Mouse (Mus musculus): ENCODE measurements around the gene Cnp. TPM values are rescaled to one million over a fixed set of nuclear protein-coding genes. Genes with fewer than 3 reads are reported as not detected.
A peak's percentile ranks its signal among the peaks of the same experiment; 100 is the strongest.
"Not testable (repeated sequence)": the region's sequence is repeated elsewhere in the genome, so short reads cannot be mapped to it uniquely, and the experiment has no call there.

The Cnp gene
- polyA plus RNA-seq, 1 experiment from 2014 or later: 18.1 TPM

- Histone ChIP-seq H3K27ac (replicated peaks) (peak overlapping the region; percentile 85), H3K9ac (peak overlapping the region; percentile 67), H3K4me3 (no peak overlapping the region), H3K36me3 (peaks cover 24% of the 10 kb centered on the region), H3K4me2 (peak overlapping the region; percentile 46), H3K4me1 (peaks cover 61% of the 10 kb centered on the region), H3K9me3 (no peaks in the 10 kb centered on the region), H3K27me3 (replicated peaks) (no peaks in the 10 kb centered on the region)
- ATAC-seq (ENCODE audit: extremely low read depth, insufficient number of reproducible peaks, low FRiP score, low TSS enrichment): no peak
- 63% methylated on average over 5 of the region's 5 CpGs for WGBS
These were observed 34.8 kb downstream of the Cnp start for GRCm38 (mm10) chr11:100609355-100609996.

DNA sequence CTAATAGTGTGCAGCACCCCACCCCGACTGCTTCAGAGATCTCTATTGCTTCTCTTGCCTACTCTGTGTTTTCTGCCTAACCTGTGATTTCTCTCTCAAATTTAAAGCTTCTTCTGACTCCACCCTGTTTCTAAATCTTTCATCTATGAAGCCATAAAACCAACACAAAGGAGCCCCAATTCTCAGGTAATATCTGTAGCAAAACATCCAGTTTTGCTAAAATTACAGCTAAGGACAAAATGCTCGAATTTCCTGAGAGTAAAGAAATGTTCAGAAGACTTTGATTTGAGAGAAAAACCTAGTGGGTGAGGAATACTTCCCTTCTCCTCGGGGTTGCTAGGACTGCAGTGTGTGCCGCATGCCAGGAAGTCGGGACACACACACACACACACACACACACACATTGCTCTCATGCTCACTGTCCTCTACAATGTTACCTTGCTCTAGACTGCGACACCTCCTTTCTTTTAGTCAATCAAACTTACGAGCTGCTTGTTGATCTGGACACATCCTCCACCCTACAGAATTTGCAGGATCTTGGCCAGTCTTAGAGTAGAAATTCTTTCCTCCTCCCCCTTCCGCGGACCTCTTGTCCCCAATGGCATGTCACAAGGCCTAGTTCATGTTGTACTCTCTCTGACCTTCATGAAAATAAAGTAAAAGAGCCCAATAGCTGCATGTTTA lies 35.4 kb downstream of the Cnp start:
- ATAC-seq (ENCODE audit: extremely low read depth, insufficient number of reproducible peaks, low FRiP score, low TSS enrichment): no peak
- H3K4me3 ChIP-seq: no peak overlapping the region
- H3K9ac ChIP-seq: peak overlapping the region; percentile 67
- H3K4me2 ChIP-seq: peak overlapping the region; percentile 46
- H3K27me3 ChIP-seq (replicated peaks): no peaks in the 10 kb centered on the region
- WGBS: 51% methylated on average over 9 of the region's 9 CpGs
- no peaks in the 10 kb centered on the region for H3K9me3 ChIP-seq
- peaks cover 57% of the 10 kb centered on the region for H3K4me1 ChIP-seq
- peaks cover 24% of the 10 kb centered on the region for H3K36me3 ChIP-seq
- peak overlapping the region; percentile 85 for H3K27ac ChIP-seq (replicated peaks)

DNA sequence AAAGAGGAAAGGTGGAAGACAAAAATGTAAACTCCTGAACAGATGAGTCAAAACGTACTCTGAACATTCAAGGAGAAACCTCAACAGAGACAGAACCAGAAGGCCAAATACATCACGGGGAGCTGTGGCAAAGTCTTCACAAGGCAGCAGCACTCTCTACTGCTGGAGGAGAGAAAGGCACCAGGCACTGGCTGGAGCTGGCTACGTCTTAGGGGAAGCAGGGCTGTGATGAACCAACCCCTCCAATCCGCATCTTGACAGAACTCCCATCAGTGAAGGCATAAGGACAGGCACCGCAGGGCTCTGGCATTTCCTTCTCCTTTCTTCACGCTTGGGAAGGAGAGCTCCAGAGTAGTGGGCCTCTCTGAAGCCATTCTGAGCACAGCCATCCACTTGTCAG lies 36.9 kb downstream of the Cnp start:
- Histone ChIP-seq H3K4me2 (no peak overlapping the region), H3K4me3 (no peak overlapping the region), H3K27me3 (replicated peaks) (no peaks in the 10 kb centered on the region), H3K4me1 (peaks cover 60% of the 10 kb centered on the region), H3K9me3 (no peaks in the 10 kb centered on the region), H3K9ac (no peak overlapping the region), H3K27ac (replicated peaks) (no peak overlapping the region), H3K36me3 (peaks cover 32% of the 10 kb centered on the region)
- WGBS: 85% methylated on average over 6 of the region's 6 CpGs
- ATAC-seq (ENCODE audit: extremely low read depth, insufficient number of reproducible peaks, low FRiP score, low TSS enrichment): no peak

- Histone ChIP-seq H3K4me2 (no peak overlapping the region), H3K27me3 (replicated peaks) (no peaks in the 10 kb centered on the region), H3K4me3 (no peak overlapping the region), H3K4me1 (peaks cover 70% of the 10 kb centered on the region), H3K9me3 (no peaks in the 10 kb centered on the region), H3K9ac (no peak overlapping the region), H3K27ac (replicated peaks) (no peak overlapping the region), H3K36me3 (peaks cover 20% of the 10 kb centered on the region; the same call in 1 of the 2 replicates)
- no peak for ATAC-seq (ENCODE audit: extremely low read depth, insufficient number of reproducible peaks, low FRiP score, low TSS enrichment)
- WGBS: 77% methylated on average over 3 of the region's 3 CpGs
These were observed 38.5 kb downstream of the Cnp start for GRCm38 (mm10) chr11:100613241-100613640.

DNA sequence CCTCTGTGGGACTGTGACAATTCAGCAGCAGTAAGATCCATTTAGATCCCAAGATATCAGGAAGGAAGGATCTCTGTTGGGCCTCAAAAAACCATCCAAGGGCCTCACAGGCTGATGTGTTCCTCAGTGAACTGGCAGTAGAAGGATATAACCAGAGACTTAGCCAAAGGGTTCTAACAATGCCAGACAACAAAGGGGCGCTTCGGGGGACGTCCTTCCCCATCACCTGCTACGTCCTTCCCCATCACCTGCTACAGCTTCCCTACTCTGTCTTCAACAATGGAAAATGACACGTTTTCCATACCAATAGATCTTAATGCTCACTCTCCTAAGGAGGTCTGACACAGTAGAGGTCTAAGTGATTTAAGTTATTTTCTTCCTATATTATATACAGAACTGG lies 41.6 kb downstream of the Cnp start:
- no peak overlapping the region for H3K27ac ChIP-seq (replicated peaks)
- no peak overlapping the region for H3K4me3 ChIP-seq
- H3K9ac ChIP-seq: no peak overlapping the region
- no peaks in the 10 kb centered on the region for H3K27me3 ChIP-seq (replicated peaks)
- ATAC-seq (ENCODE audit: extremely low read depth, insufficient number of reproducible peaks, low FRiP score, low TSS enrichment): no peak
- H3K36me3 ChIP-seq: peaks cover 18% of the 10 kb centered on the region; the same call in 1 of the 2 replicates
- H3K4me2 ChIP-seq: no peak overlapping the region
- H3K9me3 ChIP-seq: no peaks in the 10 kb centered on the region
- peaks cover 51% of the 10 kb centered on the region for H3K4me1 ChIP-seq
- WGBS: 86% methylated on average over 5 of the region's 5 CpGs

DNA sequence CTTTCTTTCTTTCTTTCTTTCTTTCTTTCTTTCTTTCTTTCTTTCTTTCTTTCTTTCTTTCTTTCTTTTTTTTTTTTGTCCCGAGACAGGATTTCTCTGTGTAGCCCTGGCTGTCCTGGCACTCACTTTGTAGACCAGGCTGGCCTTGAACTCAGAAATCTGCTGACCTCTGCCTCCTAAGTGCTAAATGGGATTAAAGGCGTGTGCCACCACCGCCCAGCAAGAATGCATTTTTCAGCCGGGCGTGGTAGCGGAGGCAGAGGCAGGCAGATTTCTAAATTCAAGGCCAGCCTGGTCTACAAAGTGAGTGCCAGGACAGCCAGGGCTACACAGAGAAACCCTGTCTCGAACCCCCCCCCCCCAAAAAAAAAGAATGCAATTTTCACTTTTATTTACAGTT lies 42.1 kb downstream of the Cnp start:
- not testable (repeated sequence) for ATAC-seq (ENCODE audit: extremely low read depth, insufficient number of reproducible peaks, low FRiP score, low TSS enrichment); H3K4me3 ChIP-seq; H3K27ac ChIP-seq (replicated peaks); H3K9me3 ChIP-seq; H3K4me2 ChIP-seq; H3K9ac ChIP-seq; H3K27me3 ChIP-seq (replicated peaks)
- peaks cover 15% of the 10 kb centered on the region; the same call in 1 of the 2 replicates for H3K36me3 ChIP-seq
- peaks cover 49% of the 10 kb centered on the region for H3K4me1 ChIP-seq
- 88% methylated on average over 7 of the region's 7 CpGs for WGBS

- Histone ChIP-seq H3K9me3 (no peaks in the 10 kb centered on the region), H3K9ac (peak overlapping the region; percentile 96), H3K27me3 (replicated peaks) (no peaks in the 10 kb centered on the region), H3K4me2 (peak overlapping the region; percentile 89), H3K36me3 (peaks cover 10% of the 10 kb centered on the region; the same call in 1 of the 2 replicates), H3K4me3 (peak overlapping the region; percentile 98), H3K4me1 (peaks cover 45% of the 10 kb centered on the region), H3K27ac (replicated peaks) (peak overlapping the region; percentile 29; the same call in 1 of the 2 replicates)
- WGBS: 71% methylated on average over 4 of the region's 4 CpGs
- no peak for ATAC-seq (ENCODE audit: extremely low read depth, insufficient number of reproducible peaks, low FRiP score, low TSS enrichment)
These were observed 42.8 kb downstream of the Cnp start for GRCm38 (mm10) chr11:100617480-100617879.

GRCm38 (mm10) chr11:100618761-100619484 lies 44.2 kb downstream of the Cnp start, which contains the start of gene Nkiras2:
Nkiras2 (plus strand) TSS chr11:100619244.
- Histone ChIP-seq H3K4me3 (peak within 1 kb of the TSS; percentile 98), H3K36me3 (peaks cover 8% of the 10 kb centered on the region; the same call in 1 of the 2 replicates), H3K4me1 (peaks cover 43% of the 10 kb centered on the region), H3K4me2 (peak within 1 kb of the TSS; percentile 89), H3K27me3 (replicated peaks) (no peaks in the 10 kb centered on the region), H3K9ac (peak within 1 kb of the TSS; percentile 96), H3K9me3 (no peaks in the 10 kb centered on the region), H3K27ac (replicated peaks) (peak within 1 kb of the TSS; percentile 98)
- WGBS: 0% methylated on average over 36 of the region's 36 CpGs
- peak; percentile 47; the same call in 1 of the 2 replicates for ATAC-seq (ENCODE audit: extremely low read depth, insufficient number of reproducible peaks, low FRiP score, low TSS enrichment)

GRCm38 (mm10) chr11:100619485-100619975 lies 44.8 kb downstream of the Cnp start:
- H3K9me3 ChIP-seq: no peaks in the 10 kb centered on the region
- peak overlapping the region; percentile 98 for H3K27ac ChIP-seq (replicated peaks)
- H3K27me3 ChIP-seq (replicated peaks): no peaks in the 10 kb centered on the region
- H3K36me3 ChIP-seq: peaks cover 10% of the 10 kb centered on the region; the same call in 1 of the 2 replicates
- ATAC-seq (ENCODE audit: extremely low read depth, insufficient number of reproducible peaks, low FRiP score, low TSS enrichment): peak; percentile 88
- peak overlapping the region; percentile 96 for H3K9ac ChIP-seq
- under 1% methylated on average over 40 of the region's 40 CpGs for WGBS
- H3K4me3 ChIP-seq: peak overlapping the region; percentile 98
- peak overlapping the region; percentile 89 for H3K4me2 ChIP-seq
- H3K4me1 ChIP-seq: peaks cover 49% of the 10 kb centered on the region

GRCm38 (mm10) chr11:100619982-100620381 lies 45.3 kb downstream of the Cnp start, which contains the start of gene Dnajc7:
Dnajc7 (minus strand) TSS chr11:100620168.
- H3K4me2 ChIP-seq: peak within 1 kb of the TSS; percentile 89
- peaks cover 49% of the 10 kb centered on the region for H3K4me1 ChIP-seq
- no peaks in the 10 kb centered on the region for H3K27me3 ChIP-seq (replicated peaks)
- H3K27ac ChIP-seq (replicated peaks): peak within 1 kb of the TSS; percentile 98
- H3K9me3 ChIP-seq: no peaks in the 10 kb centered on the region
- ATAC-seq (ENCODE audit: extremely low read depth, insufficient number of reproducible peaks, low FRiP score, low TSS enrichment): peak; percentile 7; the same call in 1 of the 2 replicates
- H3K36me3 ChIP-seq: peaks cover 15% of the 10 kb centered on the region
- peak within 1 kb of the TSS; percentile 96 for H3K9ac ChIP-seq
- peak within 1 kb of the TSS; percentile 98 for H3K4me3 ChIP-seq
- WGBS: 7% methylated on average over 11 of the region's 11 CpGs

- Histone ChIP-seq H3K9me3 (no peaks in the 10 kb centered on the region), H3K9ac (peak overlapping the region; percentile 91), H3K27ac (replicated peaks) (peak overlapping the region; percentile 88), H3K4me2 (peak overlapping the region; percentile 78), H3K4me3 (peak overlapping the region; percentile 79), H3K4me1 (peaks cover 44% of the 10 kb centered on the region), H3K27me3 (replicated peaks) (no peaks in the 10 kb centered on the region), H3K36me3 (peaks cover 31% of the 10 kb centered on the region)
- peak; percentile 77 for ATAC-seq (ENCODE audit: extremely low read depth, insufficient number of reproducible peaks, low FRiP score, low TSS enrichment)
- under 1% methylated on average over 24 of the region's 24 CpGs for WGBS
These were observed 48.0 kb downstream of the Cnp start for GRCm38 (mm10) chr11:100622714-100623113.

Measured in heart, embryonic 13.5 days (tissue).